In genomic region chr7:75561134-75561533, GRCm38 (mm10) we compare ENCODE assay signal across 21 mouse cellular contexts.
A peak's percentile ranks its signal among the peaks of the same experiment; 100 is the strongest.
DNase-seq lines count a peak whose midpoint lies in the region; ATAC-seq and TF ChIP-seq lines count a peak whose summit lies in the region.
"Had no signal": no experiment of that assay in that cellular context is flagged by ENCODE, and none has a peak within 500 bp of the region (broad histone marks: within the 10 kb centered on the region; RNA-seq: fewer than 3 reads in every experiment).

No protein-coding gene starts in this region.

- H3K27me3 ChIP-seq in intestine, embryonic 14.5 days (replicated peaks; ENCODE audit: control insufficient read depth, insufficient read depth, low read length), result no peaks in the 10 kb centered on the region
- H3K27me3 ChIP-seq in intestine, embryonic 16.5 days (replicated peaks; ENCODE audit: control insufficient read depth, insufficient read depth, low read length), result no peaks in the 10 kb centered on the region
- no peaks in the 10 kb centered on the region for H3K27me3 ChIP-seq in myocyte (ENCODE audit: control insufficient read depth, insufficient read depth, insufficient read length)
- H3K27me3 ChIP-seq: CH12.LX, Patski had no signal

- H3K9ac ChIP-seq in intestine, embryonic 14.5 days (ENCODE audit: low read length), result no peak overlapping the region
- no peak overlapping the region for H3K9ac ChIP-seq in intestine, embryonic 16.5 days (ENCODE audit: low read depth, low read length)

- no peak overlapping the region for H3ac ChIP-seq in myocyte (ENCODE audit: control insufficient read depth, insufficient read length)

- no peak overlapping the region for H3K27ac ChIP-seq in intestine, embryonic 14.5 days (ENCODE audit: low read depth)
- no peak overlapping the region for H3K27ac ChIP-seq in intestine, embryonic 16.5 days (ENCODE audit: low read length)

- H3K36me3 ChIP-seq in intestine, embryonic 14.5 days (ENCODE audit: control insufficient read depth, insufficient read depth, low read length), result no peaks in the 10 kb centered on the region
- no peaks in the 10 kb centered on the region for H3K36me3 ChIP-seq in intestine, embryonic 16.5 days (ENCODE audit: control insufficient read depth, insufficient read depth, low read length)
- H3K36me3 ChIP-seq in myocyte (ENCODE audit: control insufficient read depth, insufficient read depth), result no peaks in the 10 kb centered on the region
- H3K36me3 ChIP-seq: G1E had no signal

- DNase-seq in intestine, embryonic 14.5 days (ENCODE audit: low spot score), result peak; percentile 12
- peak; percentile 52 for DNase-seq in 416B (ENCODE audit: low read depth)
- no peak for DNase-seq in kidney, adult 9 months
- DNase-seq in thymus, postnatal 10 days (ENCODE audit: low spot score in 2 of 2), result no peak
- DNase-seq: adrenal gland, adult 2 months; adrenal gland, adult 8-10 months; adrenal gland, postnatal 10 days; adrenal gland, postnatal 14 days; adrenal gland, postnatal 25 days; B cell, adult 2 months; cerebellum, adult 11 months; cerebellum, adult 11-12 months; cerebellum, adult 18-20 months; cerebellum, adult 2 months had no signal

- H3K9me3 ChIP-seq in intestine, embryonic 14.5 days (ENCODE audit: control insufficient read depth, low read length), result no peaks in the 10 kb centered on the region
- no peaks in the 10 kb centered on the region for H3K9me3 ChIP-seq in intestine, embryonic 16.5 days (ENCODE audit: control insufficient read depth, low read length)
- H3K9me3 ChIP-seq: G1E had no signal

- H3K79me2 ChIP-seq in myocyte (ENCODE audit: control insufficient read depth, insufficient read depth), result peaks cover 81% of the 10 kb centered on the region

- WGBS in intestine, embryonic 14.5 days, result 97% methylated on average over 1 of the region's 1 CpGs
- WGBS in intestine, embryonic 16.5 days, result 98% methylated on average over 1 of the region's 1 CpGs

- no peak overlapping the region for H3K4me3 ChIP-seq in intestine, embryonic 14.5 days (ENCODE audit: low read depth, low read length)
- H3K4me3 ChIP-seq in intestine, embryonic 16.5 days (ENCODE audit: low read length), result no peak overlapping the region
- no peak overlapping the region for H3K4me3 ChIP-seq in myocyte

- no peak overlapping the region for H3K4me2 ChIP-seq in intestine, embryonic 14.5 days (ENCODE audit: low read length)
- no peak overlapping the region for H3K4me2 ChIP-seq in intestine, embryonic 16.5 days (ENCODE audit: low read depth, low read length)
- no peak overlapping the region for H3K4me2 ChIP-seq in myocyte (ENCODE audit: low read depth)

- no peak for ATAC-seq in intestine, embryonic 14.5 days (replicated peaks; ENCODE audit: low FRiP score, low TSS enrichment, low read depth)
- ATAC-seq in intestine, embryonic 16.5 days, result no peak
- ATAC-seq: activated CD4-positive, CD25-positive, alpha-beta regulatory T cell, adult 4 months; CD4-positive, CD25-positive, alpha-beta regulatory T cell, adult 4 months; Patski had no signal

- peaks cover 29% of the 10 kb centered on the region for H3K4me1 ChIP-seq in intestine, embryonic 14.5 days (replicated peaks; ENCODE audit: control insufficient read depth, insufficient read depth, low read length)
- H3K4me1 ChIP-seq in intestine, embryonic 16.5 days (ENCODE audit: control insufficient read depth, insufficient read depth, low read length), result peaks cover 17% of the 10 kb centered on the region

- no peak for TF ChIP-seq POLR2A in myocyte (IDR thresholded peaks at IDR 0.05; ENCODE audit: insufficient read length, low read depth)

TF ChIP-seq in myocyte, 11 proteins besides CTCF, POLR2A, EP300 and RAD21:
- TF ChIP-seq CEBPB (IDR thresholded peaks at IDR 0.05; ENCODE audit: insufficient read depth, poor library complexity, severe bottlenecking), result peak; percentile 58
- no peak for TF ChIP-seq POLR2AphosphoS2 (IDR thresholded peaks at IDR 0.05; ENCODE audit: insufficient read length, low read depth)

Comparison
In these comparisons a context has a peak if more than half of its experiments do, and no peak if none do; other contexts are left out.
1. DNase-seq: peak in intestine, embryonic 14.5 days (single experiment) and 416B (single experiment); none in kidney, adult 9 months (single experiment) and thymus, postnatal 10 days (0 of 2).